Mouse (Mus musculus) forebrain, embryonic 14.5 days (tissue): ENCODE measurements at regions not wholly inside any gene's neighbourhood (a gene's known extent, or its start where the extent isn't known, plus 50 kb on each side); places are given as distances from the start of the nearest gene placed in this dataset.

Source experiments
- ATAC-seq: fragments of 200-750 bp; cut with Nextera tagmentation; 2 replicates; pipeline ENCODE4 v1.8.0; 2017; ENCODE audit warnings: mild to moderate bottlenecking, moderate library complexity
- DNase-seq: peaks from one replicate; pipeline ENCODE4 v3.0.0-alpha.2; 2015; ENCODE audit warnings: low spot score
- H3K27ac ChIP-seq: fragments of 300-500 bp; sonication (generic); 2 replicates; pipeline ENCODE4 v1.5.1; 2014; ENCODE audit warnings: low read depth, mild to moderate bottlenecking, control low read depth, low read length, moderate library complexity
- H3K27me3 ChIP-seq: fragments of 300-500 bp; sonication (generic); replicated peaks from 2 replicates; pipeline ENCODE4 v1.6.1; 2014; ENCODE audit warnings: low read length, control low read depth, mixed read lengths; ENCODE audit not compliant: control insufficient read depth, insufficient read depth
- H3K36me3 ChIP-seq: fragments of 300-500 bp; sonication (generic); 2 replicates; pipeline ENCODE4 v1.6.1; 2014; ENCODE audit warnings: low read length, control low read depth; ENCODE audit not compliant: control insufficient read depth, insufficient read depth
- H3K4me1 ChIP-seq: fragments of 300-500 bp; sonication (generic); 2 replicates; pipeline ENCODE4 v1.6.1; 2014; ENCODE audit warnings: antibody characterized with exemption, low read length, control low read depth; ENCODE audit not compliant: control insufficient read depth, insufficient read depth
- H3K4me2 ChIP-seq: fragments of 300-500 bp; sonication (generic); 2 replicates; pipeline ENCODE4 v1.6.1; 2014; ENCODE audit warnings: mild to moderate bottlenecking, control low read depth, low read length
- H3K4me3 ChIP-seq: fragments of 300-500 bp; sonication (generic); 2 replicates; pipeline ENCODE4 v1.5.1; 2014; ENCODE audit warnings: low read depth, low read length, control low read depth
- H3K9ac ChIP-seq: fragments of 300-500 bp; sonication (generic); 2 replicates; pipeline ENCODE4 v1.6.1; 2014; ENCODE audit warnings: mild to moderate bottlenecking, low read length, control low read depth, moderate library complexity
- H3K9me3 ChIP-seq: fragments of 300-500 bp; sonication (generic); replicated peaks from 2 replicates; pipeline ENCODE4 v1.6.1; 2016; ENCODE audit warnings: low read length, control low read depth, mixed read lengths; ENCODE audit not compliant: control insufficient read depth
- WGBS: fragments of 180-500 bp; shearing (Covaris S2); extraction: QIAGEN DNeasy Blood & Tissue Kit; methylation state at CpG from one replicate; pipeline ENCODE4 v1.1.7; 2014; 5-methylcytosine and 5-hydroxymethylcytosine counted together

DNA sequence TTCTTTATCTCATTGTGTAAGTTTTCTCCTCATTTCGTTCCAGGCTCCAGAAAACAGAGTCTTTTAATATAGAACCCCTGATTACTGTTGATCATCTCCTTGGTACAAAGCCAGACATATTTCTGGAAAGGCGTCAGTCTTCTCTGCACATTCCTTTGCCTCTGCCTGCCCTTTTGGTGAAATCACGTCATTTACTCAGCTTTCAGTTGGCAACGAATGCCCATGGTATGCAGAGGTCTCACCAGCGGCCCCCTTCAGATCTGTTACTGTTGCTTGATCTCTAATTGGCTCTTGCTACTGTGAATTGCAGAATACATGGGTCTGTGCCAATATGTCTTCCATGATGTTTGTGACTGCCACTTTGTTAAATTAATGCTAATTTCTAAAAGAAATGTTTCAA is 412.0 kb upstream of the Pitx2 start:
- Histone ChIP-seq H3K4me3 (no peak overlapping the region), H3K4me1 (no peaks in the 10 kb centered on the region), H3K36me3 (no peaks in the 10 kb centered on the region), H3K9ac (no peak overlapping the region), H3K27me3 (no peaks in the 10 kb centered on the region), H3K27ac (no peak overlapping the region), H3K4me2 (no peak overlapping the region), H3K9me3 (no peaks in the 10 kb centered on the region)
- WGBS = 37% methylated on average over 5 of the region's 5 CpGs
- DNase-seq (peak; percentile 64), ATAC-seq (peak; percentile 77)

DNA sequence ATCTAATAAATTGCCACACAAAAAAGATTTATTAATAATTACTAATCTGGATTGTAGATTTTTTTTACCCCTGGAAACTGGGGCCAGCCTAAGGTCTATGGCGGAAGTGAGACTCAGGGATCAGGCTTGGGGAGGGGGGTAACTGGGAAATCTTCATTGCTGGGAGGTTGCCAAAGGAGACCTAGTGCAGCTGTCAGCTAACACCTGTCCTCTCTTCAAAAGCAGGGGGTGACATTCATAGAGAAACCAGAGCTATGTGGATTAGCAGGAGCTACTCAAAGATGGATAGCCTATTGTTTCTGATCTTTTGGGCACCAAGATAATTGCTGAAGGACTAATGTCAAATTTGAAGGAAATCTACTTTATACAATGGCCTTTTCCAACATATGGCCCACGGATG is 403.7 kb upstream of the Pitx2 start:
- H3K27ac ChIP-seq = no peak overlapping the region
- H3K27me3 ChIP-seq = no peaks in the 10 kb centered on the region
- DNase-seq = peak; percentile 3
- no peak for ATAC-seq
- no peak overlapping the region for H3K4me2 ChIP-seq
- no peaks in the 10 kb centered on the region for H3K4me1 ChIP-seq
- H3K36me3 ChIP-seq = no peaks in the 10 kb centered on the region
- H3K9ac ChIP-seq = no peak overlapping the region
- no peaks in the 10 kb centered on the region for H3K9me3 ChIP-seq
- H3K4me3 ChIP-seq = no peak overlapping the region
- 84% methylated on average over 2 of the region's 2 CpGs for WGBS

DNA sequence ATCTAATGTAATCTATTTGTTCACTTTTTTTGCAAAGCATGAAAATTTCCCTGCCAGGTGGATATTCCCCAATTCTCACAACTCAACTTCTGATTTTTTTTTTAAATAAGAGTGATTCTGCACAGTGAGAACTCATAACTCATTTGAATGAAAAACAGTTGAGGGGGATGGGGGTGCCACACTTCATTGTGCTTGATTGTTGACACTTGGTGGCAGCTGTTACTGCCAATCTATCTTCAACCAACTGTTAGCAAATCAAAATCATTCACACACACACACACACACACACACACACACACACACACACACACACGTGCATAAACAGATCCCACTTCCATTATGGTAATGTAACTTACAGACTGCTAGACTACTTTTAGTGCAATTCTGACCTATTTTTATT is 401.8 kb upstream of the Pitx2 start:
- no peaks in the 10 kb centered on the region for H3K4me1 ChIP-seq
- no peaks in the 10 kb centered on the region for H3K9me3 ChIP-seq
- H3K27ac ChIP-seq = no peak overlapping the region
- H3K36me3 ChIP-seq = no peaks in the 10 kb centered on the region
- WGBS = 53% methylated on average over 1 of the region's 1 CpGs
- DNase-seq = peak; percentile 71
- ATAC-seq = peak; percentile 92
- no peak overlapping the region for H3K4me2 ChIP-seq
- H3K4me3 ChIP-seq = no peak overlapping the region
- H3K9ac ChIP-seq = no peak overlapping the region
- no peaks in the 10 kb centered on the region for H3K27me3 ChIP-seq

DNA sequence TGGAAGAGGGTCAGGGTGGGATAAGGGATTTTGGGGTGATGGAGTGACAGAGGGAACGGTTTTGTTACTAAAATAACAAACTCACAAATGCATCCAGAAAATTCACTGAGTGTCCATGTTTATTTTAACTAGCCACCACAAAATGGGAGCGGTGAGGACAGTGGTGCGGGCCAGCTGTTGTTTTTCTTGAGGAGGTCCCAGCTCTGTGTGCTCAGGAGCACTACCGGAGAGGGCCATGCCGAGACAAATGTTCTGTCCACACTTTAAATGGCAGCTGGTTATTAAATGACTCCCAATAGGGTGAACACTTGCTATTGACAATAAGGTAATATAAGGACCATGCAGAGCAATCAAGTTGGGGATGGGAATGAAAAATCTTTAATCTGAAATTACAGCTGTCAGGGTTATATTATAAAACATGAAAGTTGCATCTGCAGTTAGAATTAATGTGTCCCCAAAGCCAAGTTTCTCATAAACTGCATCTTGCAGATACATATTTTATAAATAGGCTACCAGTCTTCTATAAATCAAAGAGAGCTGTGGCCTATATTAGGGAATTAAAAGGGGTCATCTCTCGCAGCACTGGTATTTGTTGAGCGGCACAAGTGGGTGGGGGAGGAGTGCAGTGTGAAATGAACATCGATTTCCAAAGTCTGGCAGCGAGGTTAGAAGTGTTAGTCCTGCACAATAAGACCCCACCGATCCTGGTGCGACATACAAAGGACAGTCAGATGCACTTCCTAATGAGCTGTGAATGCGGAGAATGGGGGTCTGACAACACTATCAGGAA is 370.1 kb upstream of the Pitx2 start:
- DNase-seq = peak; percentile 3
- Histone ChIP-seq H3K27ac (no peak overlapping the region), H3K4me1 (no peaks in the 10 kb centered on the region), H3K27me3 (no peaks in the 10 kb centered on the region), H3K9me3 (no peaks in the 10 kb centered on the region), H3K9ac (no peak overlapping the region), H3K4me3 (no peak overlapping the region), H3K4me2 (no peak overlapping the region), H3K36me3 (no peaks in the 10 kb centered on the region)
- no peak for ATAC-seq
- 51% methylated on average over 12 of the region's 12 CpGs for WGBS

DNA sequence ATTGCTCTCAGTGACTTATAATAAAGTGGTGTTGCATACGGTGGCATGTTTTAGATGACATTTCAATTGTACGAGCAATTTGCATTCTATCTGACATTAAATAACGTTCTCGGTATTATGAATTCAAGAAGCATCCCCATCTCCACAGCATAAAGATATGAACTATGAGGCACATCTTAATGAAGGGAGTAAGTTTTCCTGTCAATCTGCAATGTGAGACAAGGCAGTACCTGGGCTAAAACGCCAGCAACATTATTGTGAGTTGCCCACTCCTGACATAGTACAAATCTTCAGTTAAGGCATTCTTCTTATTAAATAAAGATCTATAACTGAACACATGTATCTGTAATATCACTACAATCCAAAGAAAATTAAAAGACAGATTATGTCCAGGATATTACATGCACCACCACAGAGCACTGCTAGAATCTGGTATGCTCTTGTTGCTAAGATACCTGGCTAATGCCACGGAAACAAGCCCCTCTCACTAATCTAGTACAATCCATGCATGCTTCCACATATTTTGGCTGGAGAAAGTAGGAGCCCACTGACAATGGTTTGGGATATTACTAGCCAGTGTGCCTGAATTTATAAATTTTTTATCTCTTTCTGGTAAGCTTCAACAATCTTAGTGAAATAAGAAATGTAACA is 349.2 kb upstream of the Pitx2 start:
- Histone ChIP-seq H3K36me3 (no peaks in the 10 kb centered on the region), H3K9ac (no peak overlapping the region), H3K27ac (no peak overlapping the region), H3K4me3 (no peak overlapping the region), H3K27me3 (no peaks in the 10 kb centered on the region), H3K4me1 (no peaks in the 10 kb centered on the region), H3K9me3 (no peaks in the 10 kb centered on the region), H3K4me2 (no peak overlapping the region)
- DNase-seq (peak; percentile 30), ATAC-seq (no peak)
- 81% methylated on average over 6 of the region's 6 CpGs for WGBS

DNA sequence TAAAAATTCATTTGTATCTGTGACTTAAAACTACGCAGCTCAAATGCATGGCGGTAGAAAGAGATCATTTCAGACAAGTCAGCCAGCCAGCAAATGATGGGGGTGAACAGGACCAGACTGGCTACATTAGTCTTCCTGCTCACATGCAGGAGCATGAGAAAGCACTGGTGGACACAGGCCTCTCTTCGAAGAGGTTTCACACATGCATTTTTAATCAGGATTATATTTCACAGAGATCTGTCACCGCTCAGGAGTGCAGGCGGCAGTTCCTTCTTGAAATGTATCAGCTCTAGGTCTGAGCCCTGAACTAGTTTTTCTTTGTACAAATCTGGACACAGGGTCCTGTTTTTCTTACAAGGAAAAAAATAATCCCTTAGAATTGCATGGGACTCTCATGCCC is 343.2 kb upstream of the Pitx2 start:
- Histone ChIP-seq H3K27me3 (no peaks in the 10 kb centered on the region), H3K9ac (no peak overlapping the region), H3K27ac (no peak overlapping the region), H3K4me1 (no peaks in the 10 kb centered on the region), H3K4me2 (no peak overlapping the region), H3K4me3 (no peak overlapping the region), H3K9me3 (no peaks in the 10 kb centered on the region), H3K36me3 (no peaks in the 10 kb centered on the region)
- 93% methylated on average over 5 of the region's 5 CpGs for WGBS
- DNase-seq (no peak), ATAC-seq (no peak)

DNA sequence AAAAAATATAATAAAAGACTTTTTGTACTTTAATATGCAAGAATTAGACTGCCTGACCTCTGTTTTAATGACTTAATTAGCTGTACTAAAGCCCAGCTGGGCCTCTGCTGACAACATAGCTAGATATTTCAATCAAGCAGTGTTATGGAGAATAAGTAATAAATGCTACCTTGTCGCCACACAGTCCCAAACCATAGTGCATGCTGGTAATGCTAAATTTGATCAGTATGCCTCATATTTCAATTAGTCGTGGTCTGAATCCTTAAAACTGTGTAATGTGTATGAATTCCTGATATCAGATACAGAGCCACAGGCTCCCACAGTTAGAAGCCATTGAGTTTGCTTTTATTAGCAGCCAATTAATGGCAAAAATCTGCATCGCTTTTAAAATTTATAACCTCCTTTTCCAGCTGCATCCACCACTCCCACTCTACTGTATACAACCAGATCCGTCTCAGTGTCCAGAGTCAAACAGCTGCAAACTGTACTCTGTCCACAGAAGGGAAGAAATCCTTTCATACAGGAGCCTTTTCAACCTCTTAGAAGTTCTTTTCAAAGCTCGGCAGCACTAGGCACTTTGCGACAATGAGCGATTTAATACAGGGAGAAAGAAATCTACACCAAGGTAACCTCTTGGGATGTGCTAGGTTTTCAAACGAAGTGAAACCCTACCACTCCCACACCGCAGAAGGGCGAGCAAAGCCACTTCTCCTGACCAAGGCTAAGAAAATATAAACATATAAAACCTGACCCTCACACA is 317.8 kb upstream of the Pitx2 start:
- no peak overlapping the region for H3K4me3 ChIP-seq
- no peak for ATAC-seq
- DNase-seq = peak; percentile 34
- H3K36me3 ChIP-seq = no peaks in the 10 kb centered on the region
- 27% methylated on average over 10 of the region's 10 CpGs for WGBS
- no peak overlapping the region for H3K4me2 ChIP-seq
- H3K27ac ChIP-seq = no peak overlapping the region
- no peak overlapping the region for H3K9ac ChIP-seq
- H3K4me1 ChIP-seq = no peaks in the 10 kb centered on the region
- no peaks in the 10 kb centered on the region for H3K27me3 ChIP-seq
- no peaks in the 10 kb centered on the region for H3K9me3 ChIP-seq

DNA sequence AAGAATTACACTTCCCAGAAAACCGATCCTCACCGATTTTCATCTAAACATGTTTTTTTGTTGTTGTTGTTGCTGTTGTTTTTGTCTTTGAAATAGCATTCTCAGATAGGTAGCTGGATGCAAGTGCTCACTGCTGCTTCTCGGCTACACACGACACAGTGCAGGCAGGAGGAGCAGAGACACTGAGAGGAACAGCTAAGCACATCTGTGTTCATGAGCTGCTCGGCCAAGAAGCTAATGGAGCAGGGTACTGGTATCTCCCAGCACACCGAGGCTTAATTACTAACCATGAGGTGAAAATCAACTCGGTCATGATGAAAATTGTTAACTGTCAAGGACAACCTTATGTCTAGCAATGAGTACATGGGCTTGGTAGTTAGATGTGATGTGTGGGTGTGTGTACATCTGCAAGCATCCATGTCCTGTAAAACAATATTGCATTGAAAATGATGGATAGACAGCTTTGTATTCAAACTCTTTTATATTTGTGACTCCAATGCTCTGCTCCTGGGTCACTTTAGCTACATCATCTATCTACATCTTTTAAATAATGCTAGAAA is 316.0 kb upstream of the Pitx2 start:
- no peak overlapping the region for H3K4me2 ChIP-seq
- H3K36me3 ChIP-seq = no peaks in the 10 kb centered on the region
- DNase-seq = no peak
- H3K27ac ChIP-seq = no peak overlapping the region
- no peak overlapping the region for H3K4me3 ChIP-seq
- no peak for ATAC-seq
- no peaks in the 10 kb centered on the region for H3K9me3 ChIP-seq
- no peak overlapping the region for H3K9ac ChIP-seq
- H3K4me1 ChIP-seq = no peaks in the 10 kb centered on the region
- WGBS = 85% methylated on average over 7 of the region's 7 CpGs
- H3K27me3 ChIP-seq = no peaks in the 10 kb centered on the region
